Mouse (Mus musculus) liver, adult 2 months (tissue): Measurements from ENCODE around the gene Afm.

Experiments
- CTCF ChIP-seq: fragments of 200-500 bp; IDR thresholded peaks from 2 replicates; pipeline ENCODE4 v1.5.1; 2011; ENCODE audit warnings: low read depth, low read length, control low read depth
- POLR2A ChIP-seq: fragments of 200-500 bp; IDR thresholded peaks from 2 replicates; pipeline ENCODE4 v1.6.1; 2011; ENCODE audit warnings: low read length, control low read depth; ENCODE audit not compliant: insufficient read depth; ENCODE audit errors: extremely low read depth

- no peak for TF ChIP-seq CTCF
- no peak for TF ChIP-seq POLR2A
Observed at GRCm38 (mm10) chr5:90492440-90492839, 26.3 kb upstream of the Afm start.
